24 mouse cellular contexts compared by ENCODE assay signal in genomic region chr13:52524313-52524712, GRCm38 (mm10). TPM values are rescaled to one million over a fixed set of nuclear protein-coding genes. Genes with fewer than 3 reads are reported as not detected.
DNase-seq lines count a peak whose midpoint lies in the region; ATAC-seq and TF ChIP-seq lines count a peak whose summit lies in the region.
"Had no signal": no experiment of that assay in that cellular context is flagged by ENCODE, and none has a peak within 500 bp of the region (broad histone marks: within the 10 kb centered on the region; RNA-seq: fewer than 3 reads in every experiment).

No protein-coding gene starts in this region.

- H3K4me3 ChIP-seq in cerebellum, adult 2 months (replicated peaks; ENCODE audit: insufficient read depth, low read depth, low read length), result peak overlapping the region; percentile 70
- no peak overlapping the region for H3K4me3 ChIP-seq in hindbrain, postnatal 0 days (ENCODE audit: low read length)
- H3K4me3 ChIP-seq in hindbrain, embryonic 10.5 days, result no peak overlapping the region
- no peak overlapping the region for H3K4me3 ChIP-seq in neural tube, embryonic 15.5 days (replicated peaks)
- H3K4me3 ChIP-seq: forebrain, embryonic 10.5 days; forebrain, embryonic 13.5 days; heart, adult 2 months; heart, embryonic 10.5 days; heart, embryonic 13.5 days; hindbrain, embryonic 13.5 days had no signal

- no peaks in the 10 kb centered on the region for H3K9me3 ChIP-seq in hindbrain, postnatal 0 days (ENCODE audit: low read length)
- no peaks in the 10 kb centered on the region for H3K9me3 ChIP-seq in hindbrain, embryonic 10.5 days
- no peaks in the 10 kb centered on the region for H3K9me3 ChIP-seq in neural tube, embryonic 15.5 days (replicated peaks)
- H3K9me3 ChIP-seq: forebrain, embryonic 10.5 days; forebrain, embryonic 13.5 days; heart, embryonic 10.5 days; heart, embryonic 13.5 days; hindbrain, embryonic 13.5 days had no signal

- H3K4me1 ChIP-seq in cerebellum, adult 2 months (ENCODE audit: control insufficient read depth, insufficient read depth, low read length), result peaks cover 38% of the 10 kb centered on the region
- peaks cover 6% of the 10 kb centered on the region; the same call in 1 of the 2 replicates for H3K4me1 ChIP-seq in hindbrain, postnatal 0 days (ENCODE audit: insufficient read depth, low read length)
- H3K4me1 ChIP-seq in hindbrain, embryonic 10.5 days (replicated peaks), result peaks cover 8% of the 10 kb centered on the region
- peaks cover 31% of the 10 kb centered on the region for H3K4me1 ChIP-seq in neural tube, embryonic 15.5 days

- ATAC-seq in hindbrain, postnatal 0 days, result no peak
- no peak for ATAC-seq in neural tube, embryonic 15.5 days (ENCODE audit: low FRiP score)
- ATAC-seq: activated CD4-positive, CD25-positive, alpha-beta regulatory T cell, adult 4 months; forebrain, embryonic 13.5 days; forebrain, embryonic 16.5 days; hindbrain, embryonic 16.5 days; inflammation-experienced regulatory T-cells, adult 6 months; intestine, embryonic 16.5 days had no signal

- 11% methylated on average over 11 of the region's 11 CpGs for WGBS in cerebellum, adult 2 months
- 74% methylated on average over 11 of the region's 11 CpGs for WGBS in hindbrain, postnatal 0 days
- 84% methylated on average over 11 of the region's 11 CpGs for WGBS in hindbrain, embryonic 10.5 days
- 68% methylated on average over 11 of the region's 11 CpGs for WGBS in neural tube, embryonic 15.5 days

- H3K27ac ChIP-seq in cerebellum, adult 2 months (ENCODE audit: insufficient read depth, low read length), result peak overlapping the region; percentile 44; the same call in 1 of the 2 replicates
- H3K27ac ChIP-seq in hindbrain, postnatal 0 days, result no peak overlapping the region
- H3K27ac ChIP-seq in hindbrain, embryonic 10.5 days, result no peak overlapping the region
- H3K27ac ChIP-seq in neural tube, embryonic 15.5 days (replicated peaks), result no peak overlapping the region
- H3K27ac ChIP-seq: forebrain, embryonic 10.5 days; forebrain, embryonic 13.5 days; heart, adult 2 months; heart, embryonic 10.5 days; heart, embryonic 13.5 days; hindbrain, embryonic 13.5 days had no signal

- no peak overlapping the region for H3K9ac ChIP-seq in hindbrain, postnatal 0 days (replicated peaks; ENCODE audit: low read length)
- H3K9ac ChIP-seq in neural tube, embryonic 15.5 days (replicated peaks), result no peak overlapping the region
- H3K9ac ChIP-seq: forebrain, embryonic 13.5 days; heart, embryonic 13.5 days; hindbrain, embryonic 13.5 days had no signal

- TF ChIP-seq POLR2A in cerebellum, adult 2 months (IDR thresholded peaks at IDR 0.05; ENCODE audit: borderline replicate concordance, insufficient read depth, low read length), result no peak

- DNase-seq in cerebellum, adult 2 months, result peak; percentile 47 to 51
- no peak for DNase-seq in cerebellum, adult 8-10 months
- DNase-seq in cerebellum, postnatal 25 days, result peak; percentile 46
- no peak for DNase-seq in cerebellum, postnatal 10 days
- no peak for DNase-seq in hindbrain, postnatal 0 days (ENCODE audit: low spot score)
- no peak for DNase-seq in hindbrain, embryonic 10.5 days (ENCODE audit: low spot score)
- DNase-seq in neural tube, embryonic 10.5 days (ENCODE audit: extremely low spot score, low spot score), result no peak
- DNase-seq: adrenal gland, adult 8-10 months; adrenal gland, postnatal 25 days; gastrocnemius, postnatal 25 days; heart, adult 2 months; heart, postnatal 14 days; kidney, adult 18-20 months had no signal

- peak overlapping the region; percentile 30; the same call in 1 of the 2 replicates for H3K4me2 ChIP-seq in hindbrain, postnatal 0 days (ENCODE audit: low read depth, low read length)
- H3K4me2 ChIP-seq in neural tube, embryonic 15.5 days, result peak overlapping the region; percentile 9; the same call in 1 of the 2 replicates
- H3K4me2 ChIP-seq: forebrain, embryonic 13.5 days; heart, embryonic 13.5 days; hindbrain, embryonic 13.5 days had no signal

- no peak for TF ChIP-seq CTCF in cerebellum, adult 2 months (IDR thresholded peaks at IDR 0.05; ENCODE audit: borderline replicate concordance, insufficient read depth, low read depth, low read length)
- TF ChIP-seq CTCF in hindbrain, postnatal 0 days (IDR thresholded peaks at IDR 0.05; ENCODE audit: low read depth), result no peak

- H3K36me3 ChIP-seq in hindbrain, postnatal 0 days (ENCODE audit: insufficient read depth, low read length), result no peaks in the 10 kb centered on the region
- no peaks in the 10 kb centered on the region for H3K36me3 ChIP-seq in hindbrain, embryonic 10.5 days
- no peaks in the 10 kb centered on the region for H3K36me3 ChIP-seq in neural tube, embryonic 15.5 days
- H3K36me3 ChIP-seq: forebrain, embryonic 10.5 days; heart, embryonic 10.5 days; heart, embryonic 13.5 days; hindbrain, embryonic 13.5 days had no signal

- no peaks in the 10 kb centered on the region for H3K27me3 ChIP-seq in cerebellum, adult 2 months (ENCODE audit: control insufficient read depth, insufficient read depth, low read length)
- no peaks in the 10 kb centered on the region for H3K27me3 ChIP-seq in hindbrain, postnatal 0 days (ENCODE audit: insufficient read depth, low read length)
- peaks cover 14% of the 10 kb centered on the region for H3K27me3 ChIP-seq in hindbrain, embryonic 10.5 days (ENCODE audit: insufficient read depth, poor library complexity, severe bottlenecking)
- 0 out of 2 replicates have a peak, but pooled peaks cover 4% of the 10 kb centered on the region for H3K27me3 ChIP-seq in neural tube, embryonic 15.5 days (replicated peaks)

RNA-seq across cellular contexts. Expression of gene Diras2, which starts 6.8 kb away (rescaled TPM):
- polyA plus RNA-seq in cerebellum, adult 2 months (2012; rRNA removed), result 241 and 269 TPM in 2 replicates
- total RNA-seq in hindbrain, postnatal 0 days (2014; rRNA removed), result 64.4 and 64.5 TPM in 2 replicates
- polyA plus RNA-seq in hindbrain, postnatal 0 days (2015; fragmentation: Nextera tagmentation; extraction: Ambion mirVana), result 7.3 and 7.9 TPM in 2 replicates
- 0.09 and 0.29 TPM in 2 replicates for polyA plus RNA-seq in hindbrain, embryonic 10.5 days (2016; fragmentation: Nextera tagmentation; extraction: Ambion mirVana)
- 5.4 and 6.0 TPM in 2 replicates for polyA plus RNA-seq in neural tube, embryonic 15.5 days (2015; fragmentation: Nextera tagmentation; extraction: Ambion mirVana)
- polyA plus RNA-seq: activated CD4-positive, CD25-positive, alpha-beta regulatory T cell, adult 4 months; inflammation-experienced regulatory T-cells, adult 6 months had no signal

RNA-seq across cellular contexts. Expression of gene Syk, which starts 58.7 kb away (rescaled TPM):
- 0.68 and 0.77 TPM in 2 replicates for polyA plus RNA-seq in cerebellum, adult 2 months (2012; rRNA removed)
- 1.8 and 2.7 TPM in 2 replicates for total RNA-seq in hindbrain, postnatal 0 days (2014; rRNA removed)
- polyA plus RNA-seq in hindbrain, postnatal 0 days (2015; fragmentation: Nextera tagmentation; extraction: Ambion mirVana), result 1.1 and 1.2 TPM in 2 replicates
- 3.3 and 4.8 TPM in 2 replicates for polyA plus RNA-seq in hindbrain, embryonic 10.5 days (2016; fragmentation: Nextera tagmentation; extraction: Ambion mirVana)
- polyA plus RNA-seq in neural tube, embryonic 15.5 days (2015; fragmentation: Nextera tagmentation; extraction: Ambion mirVana), result 0.96 and 3.2 TPM in 2 replicates

Comparison
In these comparisons a context has a peak if more than half of its experiments do, and no peak if none do; other contexts are left out.
1. DNase-seq: peak in cerebellum, adult 2 months (2 of 2) and cerebellum, postnatal 25 days (2 of 2); none in cerebellum, adult 8-10 months (single experiment), cerebellum, postnatal 10 days (0 of 2), hindbrain, postnatal 0 days (single experiment), hindbrain, embryonic 10.5 days (single experiment) and neural tube, embryonic 10.5 days (single experiment).
2. RNA of gene Diras2, which starts 6.8 kb away (polyA plus RNA-seq): 241 to 269 TPM in cerebellum, adult 2 months; 7.3 to 7.9 TPM in hindbrain, postnatal 0 days, 5.4 to 6.0 TPM in neural tube, embryonic 15.5 days and 0.09 to 0.29 TPM in hindbrain, embryonic 10.5 days; every median in the first group is over 10 times any median in the second.